Mouse (Mus musculus) embryonic stem cell, embryonic (primary cell): ENCODE results near the gene Pebp1.

Experiments used
- CTCF ChIA-PET, 4 experiments: fragments of 300-600 bp in 2 of 4; fragments of 350-600 bp in 2 of 4; sonication (Branson Sonifier 250); formaldehyde crosslinking; loops; one replicate each; lab custom pipeline; 2022; ENCODE audit warnings: inconsistent platforms in 2 of 4; lab: Charles Lee
- POLR2A ChIA-PET, 4 experiments: fragments of 300-600 bp in 2 of 4; fragments of 350-600 bp in 2 of 4; sonication (Branson Sonifier 250); formaldehyde crosslinking; loops; one replicate each; lab custom pipeline; 2022; ENCODE audit warnings: antibody characterized with exemption in 4 of 4, inconsistent platforms in 1 of 4; lab: Charles Lee

The Pebp1 gene

GRCm38 (mm10) chr5:117274817-117275216, 12.6 kb downstream of the Pebp1 start:
- ChIA-PET POLR2A (interaction anchor here in 1 of 4 experiments (1.0 kb wide), 1 partner anchor 10 kb away, joined by 4 read pairs; no protein-coding TSS in a partner anchor), CTCF (interaction anchor here in 2 of 4 experiments (0.6 to 0.9 kb wide), 4 partner anchors 41 to 97 kb away, joined by 3 to 6 read pairs (median 4); no protein-coding TSS in a partner anchor)

DNA sequence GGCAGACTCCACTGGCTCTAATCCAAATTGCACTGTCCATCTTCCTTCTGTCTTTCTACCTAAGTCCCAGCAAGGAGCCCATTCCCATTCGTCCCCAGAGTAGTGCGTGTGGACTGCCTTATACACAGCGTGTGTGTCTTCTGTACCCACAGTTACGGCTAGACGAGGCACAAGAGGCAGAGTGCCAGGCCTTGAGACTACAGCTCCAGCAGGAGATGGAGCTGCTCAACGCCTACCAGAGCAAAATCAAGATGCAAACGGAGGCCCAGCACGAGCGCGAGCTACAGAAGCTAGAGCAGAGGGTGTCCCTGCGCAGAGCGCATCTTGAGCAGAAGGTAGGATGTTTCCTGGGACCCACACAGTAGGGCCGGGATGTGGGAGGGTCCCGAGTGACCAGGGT, 15.5 kb downstream of the Pebp1 start:
- CTCF ChIA-PET = interaction anchor here in 1 of 4 experiments (0.5 kb wide), 1 partner anchor 15 kb away, joined by 3 read pairs; no protein-coding TSS in a partner anchor
- POLR2A ChIA-PET = interaction anchor here in 1 of 4 experiments (0.6 to 1.5 kb wide), 4 partner anchors 8 to 56 kb away, joined by 3 to 5 read pairs (median 3); partner anchors contain the start of gene Pebp1

GRCm38 (mm10) chr5:117269395-117269794, 18.0 kb downstream of the Pebp1 start:
- POLR2A ChIA-PET = interaction anchor here in 3 of 4 experiments (1.1 to 1.9 kb wide), 4 partner anchors 13 to 22 kb away, joined by 3 to 7 read pairs (median 4); partner anchors contain the start of gene Pebp1 (in 1 of the 3)
- CTCF ChIA-PET = interaction anchor here (0.5 to 1.1 kb wide), 9 partner anchors 8 to 1327 kb away, joined by 3 to 6 read pairs (median 4); no protein-coding TSS in a partner anchor

DNA sequence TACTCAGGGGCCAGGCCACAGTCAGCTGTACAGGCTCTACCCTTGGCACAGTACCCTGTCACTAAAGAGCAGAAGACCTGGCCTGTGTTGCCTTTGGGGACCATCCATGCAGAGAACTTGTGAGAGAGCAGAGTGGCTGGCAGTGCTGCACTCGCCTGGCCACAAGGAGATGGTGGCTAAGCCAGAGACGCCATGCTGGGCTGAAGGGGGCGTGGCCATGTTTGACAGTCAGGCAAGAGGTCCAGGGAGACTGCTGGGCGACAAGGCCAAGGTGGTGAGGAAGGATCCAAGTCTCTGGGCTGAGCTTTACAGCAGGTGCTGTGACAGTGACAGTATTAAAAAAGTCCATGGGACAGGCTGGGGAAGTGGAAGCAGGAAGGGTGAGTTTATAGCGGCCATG, 18.7 kb downstream of the Pebp1 start:
- ChIA-PET POLR2A (interaction anchor here in 2 of 4 experiments (1.1 to 1.5 kb wide), 2 partner anchors 18 to 22 kb away, joined by 3 to 7 read pairs; no protein-coding TSS in a partner anchor), CTCF (interaction anchor here in 1 of 4 experiments (0.6 to 1.1 kb wide), 3 partner anchors 9 to 224 kb away, joined by 3 to 4 read pairs (median 4); no protein-coding TSS in a partner anchor)

- ChIA-PET CTCF (no interaction called here), POLR2A (no interaction called here)
These were observed 19.5 kb downstream of the Pebp1 start for GRCm38 (mm10) chr5:117267913-117268312.

- CTCF ChIA-PET = interaction anchor here in 3 of 4 experiments (0.6 to 2.2 kb wide), 17 partner anchors 8 to 478 kb away, joined by 3 to 13 read pairs (median 4); partner anchors contain the start of gene Pebp1 (in 1 of the 3)
These were observed 22.7 kb downstream of the Pebp1 start for GRCm38 (mm10) chr5:117264701-117265100.

DNA sequence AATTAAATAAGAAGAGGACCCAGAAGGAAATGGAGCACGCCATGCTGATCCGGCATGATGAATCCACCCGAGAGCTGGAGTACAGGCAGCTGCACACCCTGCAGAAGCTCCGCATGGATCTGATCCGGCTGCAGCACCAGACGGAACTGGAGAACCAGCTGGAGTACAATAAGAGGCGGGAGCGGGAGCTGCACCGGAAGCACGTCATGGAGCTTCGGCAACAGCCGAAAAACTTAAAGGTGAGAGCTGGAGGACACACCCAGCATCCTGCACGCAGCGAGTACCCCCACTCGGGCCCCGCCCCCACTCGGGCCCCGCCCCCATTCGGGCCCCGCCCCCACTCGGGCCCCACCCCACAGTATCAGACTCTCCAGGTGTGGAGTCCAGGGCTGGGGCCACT, 23.9 kb downstream of the Pebp1 start:
- ChIA-PET POLR2A (interaction anchor here in 2 of 4 experiments (0.6 to 1.5 kb wide), 8 partner anchors 11 to 203 kb away, joined by 3 to 5 read pairs (median 3); no protein-coding TSS in a partner anchor), CTCF (interaction anchor here in 3 of 4 experiments (0.6 to 2.2 kb wide), 11 partner anchors 10 to 1286 kb away, joined by 3 to 10 read pairs (median 3); partner anchors contain the start of gene Taok3 (in 1 of the 3))

More at GRCm38 (mm10) chr5:117264701-117265100, 22.7 kb downstream of the Pebp1 start:
- POLR2A ChIA-PET = interaction anchor here in 3 of 4 experiments (0.5 to 1.8 kb wide), 8 partner anchors 13 to 208 kb away, joined by 3 to 5 read pairs (median 4); partner anchors contain the start of gene Pebp1 (in 1 of the 3)

DNA sequence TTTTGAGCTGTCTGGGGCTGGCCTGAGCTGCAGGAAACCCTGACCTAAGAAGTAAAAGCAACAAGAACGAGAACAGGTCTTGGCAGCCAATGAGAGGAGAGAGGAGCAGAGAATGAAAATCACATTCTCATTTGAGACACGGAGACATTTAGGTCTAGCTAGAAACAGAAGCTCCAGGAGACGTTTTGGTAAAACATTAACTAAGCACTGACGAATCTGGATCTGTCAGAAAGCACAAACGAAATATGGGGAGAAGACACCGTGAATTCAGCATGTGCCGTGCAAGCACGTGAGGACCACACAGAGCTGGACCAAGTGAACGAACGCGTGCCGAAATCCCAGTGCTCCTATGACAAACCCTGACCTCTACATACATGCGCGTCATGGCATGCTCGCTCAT, 29.1 kb downstream of the Pebp1 start:
- ChIA-PET POLR2A (interaction anchor here in 1 of 4 experiments (1.3 kb wide), 1 partner anchor 13 kb away, joined by 3 read pairs; no protein-coding TSS in a partner anchor), CTCF (interaction anchor here in 1 of 4 experiments (0.6 to 1.0 kb wide), 2 partner anchors 20 to 24 kb away, joined by 3 to 4 read pairs; no protein-coding TSS in a partner anchor)

DNA sequence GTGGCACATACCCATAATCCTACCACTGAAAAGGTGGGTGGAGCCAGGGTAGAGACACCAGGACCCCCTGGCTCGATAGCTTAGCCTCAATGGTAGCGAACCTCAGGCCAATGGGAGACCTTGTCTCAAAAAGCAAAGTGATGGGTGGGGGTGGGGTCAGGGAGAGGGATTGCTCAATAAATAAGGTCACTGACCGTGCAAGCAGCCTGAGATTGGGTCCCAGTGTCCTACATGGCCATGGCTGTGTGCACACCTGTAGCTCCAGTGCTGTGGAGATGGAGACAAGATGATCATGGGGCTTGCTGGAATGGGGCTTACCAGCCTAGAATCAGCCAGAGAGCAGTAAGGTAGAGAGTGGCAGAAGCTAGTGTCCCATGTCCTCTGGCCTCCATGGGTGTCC, 35.7 kb downstream of the Pebp1 start:
- CTCF ChIA-PET = interaction anchor here in 1 of 4 experiments (1.2 kb wide), 1 partner anchor 12 kb away, joined by 3 read pairs; no protein-coding TSS in a partner anchor

DNA sequence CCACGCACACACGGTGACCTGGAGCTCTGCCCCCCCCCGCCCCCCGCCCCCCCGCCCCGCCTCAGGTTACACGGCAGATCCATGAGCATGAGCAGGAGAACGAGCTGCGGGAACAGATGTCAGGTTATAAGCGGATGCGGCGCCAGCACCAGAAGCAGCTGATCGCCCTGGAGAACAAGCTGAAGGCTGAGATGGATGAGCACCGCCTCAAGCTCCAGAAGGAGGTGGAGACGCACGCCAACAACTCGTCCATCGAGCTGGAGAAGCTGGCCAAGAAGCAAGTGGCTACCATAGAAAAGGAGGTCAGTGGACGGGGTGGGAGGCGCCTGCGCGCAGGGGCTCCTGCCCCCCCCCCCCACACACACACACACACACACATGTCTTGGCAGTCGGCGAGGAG, 36.6 kb downstream of the Pebp1 start:
- ChIA-PET CTCF (interaction anchor here (0.6 to 1.2 kb wide), 5 partner anchors 11 to 220 kb away, joined by 3 to 9 read pairs (median 4); no protein-coding TSS in a partner anchor), POLR2A (interaction anchor here in 3 of 4 experiments (0.5 to 2.3 kb wide), 8 partner anchors 10 to 1271 kb away, joined by 3 to 7 read pairs (median 3); no protein-coding TSS in a partner anchor)

More for the DNA sequence above, 35.7 kb downstream of the Pebp1 start:
- POLR2A ChIA-PET = interaction anchor here in 3 of 4 experiments (0.6 to 1.4 kb wide), 3 partner anchors 9 to 95 kb away, joined by 3 read pairs; no protein-coding TSS in a partner anchor

DNA sequence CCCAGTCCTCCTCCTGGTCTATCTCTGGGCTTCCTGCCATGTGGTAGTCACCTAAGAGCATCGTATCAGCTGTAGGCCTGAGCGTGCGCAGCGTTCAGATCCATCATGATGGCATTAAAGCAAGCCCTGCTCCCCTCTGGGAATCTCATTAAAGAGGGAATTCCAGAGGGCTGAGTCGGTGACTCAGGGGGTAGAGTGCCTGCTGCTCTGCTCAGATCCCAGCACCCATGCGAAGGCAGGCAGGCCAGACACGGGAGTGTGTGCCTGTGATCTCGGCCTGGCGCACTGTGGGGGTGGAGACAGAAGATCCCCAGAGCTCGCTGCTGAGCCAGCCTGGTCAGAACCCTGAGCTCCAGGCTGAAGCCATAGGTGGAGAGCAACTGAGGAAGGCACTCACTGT, 39.1 kb downstream of the Pebp1 start:
- POLR2A ChIA-PET = interaction anchor here in 1 of 4 experiments (1.1 kb wide), 1 partner anchor 8 kb away, joined by 4 read pairs; no protein-coding TSS in a partner anchor

DNA sequence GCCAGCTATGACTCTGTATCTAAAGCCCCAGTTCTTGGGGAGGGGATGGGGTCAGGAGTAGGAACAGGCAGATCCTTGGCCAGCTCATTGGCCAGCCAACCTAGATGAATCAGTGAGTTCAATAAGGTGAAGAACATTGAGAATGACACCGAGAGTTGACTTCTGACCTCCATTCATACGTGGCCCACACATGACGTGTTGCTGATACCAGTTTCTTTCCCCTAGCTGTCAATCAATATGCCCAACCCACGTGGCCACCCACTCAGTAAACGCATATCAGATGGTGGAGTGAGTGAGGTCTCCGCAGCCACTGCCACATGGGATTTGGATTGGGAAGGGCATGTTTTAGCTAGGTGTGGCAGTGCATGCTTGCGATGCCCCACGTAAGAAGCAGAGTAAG, 42.3 kb downstream of the Pebp1 start:
- CTCF ChIA-PET = interaction anchor here in 2 of 4 experiments (0.7 to 0.8 kb wide), 2 partner anchors 11 to 33 kb away, joined by 3 to 5 read pairs; no protein-coding TSS in a partner anchor
- POLR2A ChIA-PET = no interaction called here

More for the DNA sequence above, 39.1 kb downstream of the Pebp1 start:
- CTCF ChIA-PET = interaction anchor here in 1 of 4 experiments (0.5 kb wide), 1 partner anchor 416 kb away, joined by 6 read pairs; no protein-coding TSS in a partner anchor

DNA sequence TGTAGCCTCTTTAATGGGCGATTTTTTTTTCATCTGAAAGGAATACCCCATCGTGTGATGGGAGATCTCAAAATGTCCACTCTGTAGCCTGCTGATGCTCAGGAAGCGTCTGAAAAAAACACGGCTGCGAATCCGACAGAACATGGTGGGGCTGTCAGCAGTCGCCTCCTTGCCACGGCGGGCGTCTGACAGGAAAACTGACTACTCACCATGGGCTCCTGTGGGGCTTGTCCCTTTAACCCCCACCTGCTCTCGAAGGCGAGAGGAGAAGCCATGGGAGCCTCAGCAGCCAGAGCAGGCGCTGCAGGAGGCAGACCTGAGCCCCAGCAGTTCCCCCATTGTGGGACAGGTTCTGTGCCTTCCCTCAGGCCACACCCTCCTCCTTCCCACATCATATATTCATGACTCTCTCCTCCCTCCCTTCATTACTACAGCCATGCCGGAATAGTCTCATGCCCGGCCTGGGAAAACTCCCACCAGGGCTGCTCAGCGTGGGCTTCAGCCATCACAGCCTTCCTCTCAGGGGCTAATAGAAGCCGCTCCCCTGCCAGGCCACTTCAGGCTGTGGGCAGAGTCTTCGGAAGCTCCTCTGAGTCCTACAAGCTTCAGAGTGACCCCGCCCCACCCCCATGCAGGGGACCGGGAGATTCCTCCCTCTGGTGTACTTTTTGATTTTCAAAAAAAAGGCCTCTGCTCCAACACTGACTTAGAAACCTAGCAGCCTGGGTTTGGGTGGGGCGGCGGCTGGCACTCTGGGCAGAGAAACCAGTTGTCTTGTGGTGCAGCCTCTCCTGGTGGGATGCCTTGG, 44.5 kb downstream of the Pebp1 start:
- POLR2A ChIA-PET = no interaction called here
- CTCF ChIA-PET = interaction anchor here in 1 of 4 experiments (0.6 kb wide), 1 partner anchor 453 kb away, joined by 3 read pairs; no protein-coding TSS in a partner anchor

- ChIA-PET POLR2A (interaction anchor here in 1 of 4 experiments (0.7 kb wide), 1 partner anchor 22 kb away, joined by 4 read pairs; no protein-coding TSS in a partner anchor), CTCF (no interaction called here)
These were observed 45.4 kb downstream of the Pebp1 start for GRCm38 (mm10) chr5:117241935-117242531.

- ChIA-PET POLR2A (interaction anchor here in 2 of 4 experiments (0.6 to 1.6 kb wide), 5 partner anchors 9 to 830 kb away, joined by 3 to 8 read pairs (median 4); no protein-coding TSS in a partner anchor), CTCF (interaction anchor here in 2 of 4 experiments (0.5 to 0.9 kb wide), 6 partner anchors 55 to 1078 kb away, joined by 3 to 4 read pairs (median 3); partner anchors contain the start of gene Suds3 (in 1 of the 2))
These were observed 46.6 kb downstream of the Pebp1 start for GRCm38 (mm10) chr5:117240761-117241322.

DNA sequence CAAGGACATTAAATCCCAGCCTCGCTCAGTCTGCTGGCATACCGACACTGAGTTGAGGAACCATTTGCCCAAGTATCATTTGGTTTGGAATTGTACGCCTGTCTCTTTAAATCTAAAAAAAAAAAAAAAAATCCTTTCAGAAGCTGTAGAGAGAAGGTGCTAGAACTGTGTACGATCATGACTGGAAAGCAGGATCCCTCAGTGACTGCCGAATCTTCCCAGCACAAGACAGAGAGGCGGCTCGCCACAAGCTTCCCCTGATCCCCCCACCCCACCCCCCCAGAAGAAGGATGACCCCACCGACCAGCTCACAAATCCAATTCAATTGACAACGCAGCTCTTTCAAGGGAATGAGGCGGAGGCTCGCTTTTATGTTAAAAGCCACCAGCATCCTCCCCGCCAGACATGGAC, 47.1 kb downstream of the Pebp1 start:
- ChIA-PET CTCF (interaction anchor here in 3 of 4 experiments (0.5 to 0.9 kb wide), 8 partner anchors 24 to 1079 kb away, joined by 3 to 6 read pairs (median 4); partner anchors contain the start of gene Suds3 (in 1 of the 3)), POLR2A (interaction anchor here in 2 of 4 experiments (0.6 to 1.6 kb wide), 6 partner anchors 9 to 830 kb away, joined by 3 to 8 read pairs (median 4); no protein-coding TSS in a partner anchor)
